Mouse (Mus musculus) ES-Bruce4 (cell line): ENCODE results near the gene Dppa2. TPM values are rescaled to one million over a fixed set of nuclear protein-coding genes. Genes with fewer than 3 reads are reported as not detected.

Source experiments
- H3K27ac ChIP-seq: 2 replicates; pipeline ENCODE4 v1.5.1; 2012; ENCODE audit warnings: low read length, inconsistent platforms; ENCODE audit not compliant: insufficient read depth
- H3K27me3 ChIP-seq: 2 replicates; pipeline ENCODE4 v1.6.1; 2012; ENCODE audit warnings: mild to moderate bottlenecking, low read length, inconsistent platforms; ENCODE audit not compliant: control insufficient read depth, poor library complexity, insufficient read depth, severe bottlenecking
- H3K36me3 ChIP-seq: 2 replicates; pipeline ENCODE4 v1.6.1; 2012; ENCODE audit warnings: inconsistent platforms, mild to moderate bottlenecking, low read length, moderate library complexity; ENCODE audit not compliant: control insufficient read depth, poor library complexity, insufficient read depth, severe bottlenecking
- H3K4me1 ChIP-seq: one replicate; pipeline ENCODE4 v1.8.1; 2011; ENCODE audit warnings: low read length; ENCODE audit not compliant: control insufficient read depth, insufficient read depth
- H3K4me3 ChIP-seq: 2 replicates; pipeline ENCODE4 v1.5.1; 2011; ENCODE audit warnings: low read depth, mild to moderate bottlenecking, low read length
- H3K9ac ChIP-seq: 2 replicates; pipeline ENCODE4 v1.6.1; 2012; ENCODE audit warnings: low read depth, mild to moderate bottlenecking, inconsistent platforms; ENCODE audit not compliant: poor library complexity, severe bottlenecking
- H3K9me3 ChIP-seq: replicated peaks from 2 replicates; pipeline ENCODE4 v1.6.1; 2012; ENCODE audit warnings: mild to moderate bottlenecking, low read length, inconsistent platforms; ENCODE audit not compliant: control insufficient read depth, poor library complexity, insufficient read depth, severe bottlenecking
- CTCF ChIP-seq: IDR thresholded peaks from one replicate; pipeline ENCODE4 v1.8.1; 2011; ENCODE audit warnings: low read depth, low read length
- EP300 ChIP-seq: IDR thresholded peaks from 2 replicates; pipeline ENCODE4 v1.6.1; 2011; ENCODE audit warnings: low read depth, low read length; ENCODE audit not compliant: insufficient read depth
- POLR2A ChIP-seq: IDR thresholded peaks from one replicate; pipeline ENCODE4 v1.8.1; 2011; ENCODE audit warnings: low read length; ENCODE audit not compliant: insufficient read depth
- polyA plus RNA-seq: library from polyadenylated mRNA; stranded (reverse); fragments of >200 nt; gene quantifications from 2 replicates; pipeline ENCODE4 v1.2.4, GENCODE M21; 2011; ENCODE audit warnings: low read depth; ENCODE audit not compliant: missing spikeins, insufficient read depth, insufficient read length

Dppa2 gene
- polyA plus RNA-seq, 1 experiment: 44.3 TPM

GRCm38 (mm10) chr16:48347246-48347645 lies 43.5 kb downstream of the Dppa2 start:
- Histone ChIP-seq H3K36me3 (no peaks in the 10 kb centered on the region), H3K9ac (no peak overlapping the region)
- TF ChIP-seq CTCF (no peak), EP300 (no peak), POLR2A (no peak)

GRCm38 (mm10) chr16:48355716-48356115 lies 52.0 kb downstream of the Dppa2 start:
- no peak overlapping the region for H3K27ac ChIP-seq
- H3K27me3 ChIP-seq: no peaks in the 10 kb centered on the region
- peaks cover 2% of the 10 kb centered on the region for H3K4me1 ChIP-seq
- H3K9me3 ChIP-seq: no peaks in the 10 kb centered on the region
- H3K4me3 ChIP-seq: no peak overlapping the region; the same call in 1 of the 2 replicates
- no peaks in the 10 kb centered on the region for H3K36me3 ChIP-seq
- TF ChIP-seq CTCF (no peak), POLR2A (no peak), EP300 (no peak)
- no peak overlapping the region for H3K9ac ChIP-seq

More at GRCm38 (mm10) chr16:48347246-48347645, 43.5 kb downstream of the Dppa2 start:
- H3K4me3 ChIP-seq: no peak overlapping the region
- no peaks in the 10 kb centered on the region for H3K9me3 ChIP-seq
- H3K27ac ChIP-seq: no peak overlapping the region
- H3K4me1 ChIP-seq: peaks cover 1% of the 10 kb centered on the region
- H3K27me3 ChIP-seq: no peaks in the 10 kb centered on the region

GRCm38 (mm10) chr16:48356417-48356816 lies 52.7 kb downstream of the Dppa2 start:
- TF ChIP-seq CTCF (no peak), EP300 (no peak), POLR2A (no peak)
- peaks cover 2% of the 10 kb centered on the region for H3K4me1 ChIP-seq
- no peak overlapping the region for H3K9ac ChIP-seq
- H3K9me3 ChIP-seq: no peaks in the 10 kb centered on the region
- H3K36me3 ChIP-seq: no peaks in the 10 kb centered on the region
- no peak overlapping the region for H3K4me3 ChIP-seq
- H3K27me3 ChIP-seq: no peaks in the 10 kb centered on the region
- H3K27ac ChIP-seq: no peak overlapping the region

- Histone ChIP-seq H3K9me3 (no peaks in the 10 kb centered on the region), H3K27ac (no peak overlapping the region)
- no peak for TF ChIP-seq POLR2A
- no peak for TF ChIP-seq EP300
- TF ChIP-seq CTCF: no peak
These were observed 57.2 kb downstream of the Dppa2 start for GRCm38 (mm10) chr16:48360887-48361286.

GRCm38 (mm10) chr16:48366801-48367200 lies 63.1 kb downstream of the Dppa2 start:
- Histone ChIP-seq H3K9me3 (no peaks in the 10 kb centered on the region), H3K4me1 (no peaks in the 10 kb centered on the region)
- no peak for TF ChIP-seq EP300
- TF ChIP-seq POLR2A: no peak
- peak; percentile 58 for TF ChIP-seq CTCF

More at GRCm38 (mm10) chr16:48360887-48361286, 57.2 kb downstream of the Dppa2 start:
- no peak overlapping the region for H3K4me3 ChIP-seq
- H3K9ac ChIP-seq: no peak overlapping the region
- peaks cover 2% of the 10 kb centered on the region; the same call in 1 of the 2 replicates for H3K27me3 ChIP-seq
- no peaks in the 10 kb centered on the region for H3K36me3 ChIP-seq
- H3K4me1 ChIP-seq: no peaks in the 10 kb centered on the region

GRCm38 (mm10) chr16:48368096-48368495 lies 64.4 kb downstream of the Dppa2 start:
- Histone ChIP-seq H3K27me3 (0 out of 2 replicates have a peak, but pooled peaks cover under 1% of the 10 kb centered on the region), H3K9ac (no peak overlapping the region), H3K27ac (no peak overlapping the region), H3K9me3 (no peaks in the 10 kb centered on the region), H3K4me3 (no peak overlapping the region), H3K36me3 (no peaks in the 10 kb centered on the region), H3K4me1 (no peaks in the 10 kb centered on the region)
- TF ChIP-seq POLR2A (no peak), EP300 (no peak), CTCF (no peak)

More at GRCm38 (mm10) chr16:48366801-48367200, 63.1 kb downstream of the Dppa2 start:
- peaks cover 2% of the 10 kb centered on the region; the same call in 1 of the 2 replicates for H3K27me3 ChIP-seq
- H3K36me3 ChIP-seq: no peaks in the 10 kb centered on the region
- no peak overlapping the region for H3K9ac ChIP-seq
- no peak overlapping the region for H3K4me3 ChIP-seq
- H3K27ac ChIP-seq: no peak overlapping the region

Other genes starting within 250 kb of the Dppa2 start
- 185 and 196 TPM in 2 replicates for gene Dppa4, start 20.2 kb upstream of the Dppa2 start, polyA plus RNA-seq
- gene Gm5485, start 108.5 kb downstream of the Dppa2 start, polyA plus RNA-seq: not detected in 2 replicates
- 18.2 and 18.3 TPM in 2 replicates for gene Morc1, start 127.3 kb downstream of the Dppa2 start, polyA plus RNA-seq